Mouse (Mus musculus) heart, adult 9 months (tissue): ENCODE data around the gene Nfkb1.

ENCODE experiments used
- DNase-seq, 2 experiments: peaks; one replicate each; pipeline ENCODE4 v3.0.0; 2022; ENCODE audit warnings: low spot score in 2 of 2

Nfkb1 gene

GRCm38 (mm10) chr3:135586060-135586459, 105.3 kb downstream of the Nfkb1 start:
- no peak for DNase-seq

GRCm38 (mm10) chr3:135585482-135585881, 105.9 kb downstream of the Nfkb1 start:
- peak; percentile 55 to 63 for DNase-seq

GRCm38 (mm10) chr3:135582246-135582645, 109.1 kb downstream of the Nfkb1 start:
- DNase-seq: no peak

GRCm38 (mm10) chr3:135581606-135582117, 109.7 kb downstream of the Nfkb1 start:
- peak in 1 of 2 experiments; percentile 49 for DNase-seq

GRCm38 (mm10) chr3:135580439-135581275, 110.7 kb downstream of the Nfkb1 start:
- peak in 1 of 2 experiments; percentile 67 for DNase-seq

- peak in 1 of 2 experiments; percentile 37 for DNase-seq
These were observed 112.2 kb downstream of the Nfkb1 start for GRCm38 (mm10) chr3:135579179-135579578.

GRCm38 (mm10) chr3:135578588-135579140, 112.7 kb downstream of the Nfkb1 start:
- DNase-seq: no peak

- DNase-seq: no peak
These were observed 116.2 kb downstream of the Nfkb1 start for GRCm38 (mm10) chr3:135575126-135575525.

- peak; percentile 63 to 79 for DNase-seq
These were observed 118.3 kb downstream of the Nfkb1 start for GRCm38 (mm10) chr3:135573051-135573450.

GRCm38 (mm10) chr3:135571540-135571939, 119.8 kb downstream of the Nfkb1 start:
- no peak for DNase-seq

GRCm38 (mm10) chr3:135568633-135569032, 122.7 kb downstream of the Nfkb1 start:
- DNase-seq: no peak

GRCm38 (mm10) chr3:135567888-135568287, 123.5 kb downstream of the Nfkb1 start:
- peak; percentile 64 to 68 for DNase-seq

GRCm38 (mm10) chr3:135565306-135565705, 126.0 kb downstream of the Nfkb1 start:
- DNase-seq: no peak

GRCm38 (mm10) chr3:135564706-135565105, 126.6 kb downstream of the Nfkb1 start:
- no peak for DNase-seq

GRCm38 (mm10) chr3:135563163-135563689, 128.1 kb downstream of the Nfkb1 start:
- no peak for DNase-seq

GRCm38 (mm10) chr3:135562036-135562435, 129.3 kb downstream of the Nfkb1 start:
- no peak for DNase-seq

- peak in 1 of 2 experiments; percentile 29 for DNase-seq
These were observed 134.3 kb downstream of the Nfkb1 start for GRCm38 (mm10) chr3:135556851-135557662.

- DNase-seq: peak in 1 of 2 experiments; percentile 29
These were observed 135.2 kb downstream of the Nfkb1 start for GRCm38 (mm10) chr3:135556052-135556587.

GRCm38 (mm10) chr3:135555192-135555591, 136.2 kb downstream of the Nfkb1 start:
- no peak for DNase-seq

- no peak for DNase-seq
These were observed 138.5 kb downstream of the Nfkb1 start for GRCm38 (mm10) chr3:135552874-135553273.

GRCm38 (mm10) chr3:135547298-135547697, 144.0 kb downstream of the Nfkb1 start:
- no peak for DNase-seq
